Mouse (Mus musculus): ENCODE measurements around the gene Slc16a5. TPM values are rescaled to one million over a fixed set of nuclear protein-coding genes. Genes with fewer than 3 reads are reported as not detected.

Slc16a5 gene
- polyA plus RNA-seq, 1 experiment = 0.10 TPM

DNA sequence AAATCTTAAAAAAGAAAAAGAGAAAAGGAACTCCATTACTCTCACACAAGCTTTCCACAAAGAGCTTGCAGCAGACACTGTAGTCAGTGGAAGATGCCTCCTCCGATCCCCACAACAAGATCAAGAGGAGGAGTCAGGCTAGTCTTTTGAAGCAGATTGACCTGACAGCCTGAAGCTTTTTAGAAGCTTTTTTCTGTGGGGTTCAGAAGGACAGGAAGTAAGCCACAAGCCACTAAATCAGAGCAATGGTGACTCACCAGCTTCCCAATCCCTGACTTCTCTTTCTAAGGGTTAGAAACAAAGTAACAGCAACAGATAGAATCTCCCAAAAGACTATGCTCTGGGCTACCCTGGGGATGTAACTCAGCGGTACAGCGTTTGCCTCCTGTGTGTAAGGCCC lies 22.9 kb upstream of the Slc16a5 start:
- Histone ChIP-seq H3K27me3 (ENCODE audit: control insufficient read depth, insufficient read depth, insufficient read length) (no peaks in the 10 kb centered on the region), H3K4me2 (ENCODE audit: low read depth) (no peak overlapping the region), H3K36me3 (ENCODE audit: control insufficient read depth, insufficient read depth) (no peaks in the 10 kb centered on the region), H3K4me3 (no peak overlapping the region), H3ac (ENCODE audit: control insufficient read depth, insufficient read length) (no peak overlapping the region), H3K79me2 (ENCODE audit: control insufficient read depth, insufficient read depth) (no peaks in the 10 kb centered on the region)
- no peak for TF ChIP-seq REST (IDR thresholded peaks at IDR 0.05; ENCODE audit: insufficient read depth, insufficient read length)

DNA sequence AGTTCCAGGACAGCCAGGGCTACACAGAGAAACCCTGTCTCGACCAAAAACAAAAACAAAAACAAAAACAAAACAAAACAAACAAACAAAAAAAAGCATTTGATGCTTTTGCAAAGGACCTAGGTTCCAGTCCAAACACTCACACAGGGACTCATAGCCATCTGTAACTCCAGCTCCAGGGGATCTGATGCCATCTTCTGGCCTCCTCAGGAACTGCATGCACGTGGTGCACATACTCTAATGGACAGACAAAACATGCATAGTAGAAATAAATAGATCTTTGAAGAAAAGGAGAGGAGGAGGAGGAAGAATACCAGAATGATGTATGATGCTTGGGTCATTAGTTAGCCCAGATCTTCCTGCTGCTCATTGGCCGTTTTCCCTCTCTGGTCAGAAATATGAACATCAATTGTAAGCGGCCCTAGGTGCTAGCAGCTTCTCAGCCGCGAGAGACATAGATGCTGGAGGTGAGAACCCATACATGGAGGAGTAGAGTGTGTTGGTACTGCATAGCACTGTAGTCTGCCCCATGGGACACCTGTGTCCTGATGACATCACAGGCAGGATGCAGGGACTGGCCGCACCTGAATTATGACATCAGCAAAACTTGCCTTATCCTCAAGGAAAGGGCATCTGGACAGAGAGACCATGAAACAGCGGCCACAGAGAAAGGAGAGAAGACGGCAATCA lies 22.2 kb upstream of the Slc16a5 start, which contains the start of gene Trim80:
Gene Trim80, plus strand, starts transcription at position 640 of the 690 bp plus-strand sequence.
- Histone ChIP-seq H3K4me2 (ENCODE audit: low read depth) (no peak within 1 kb of the TSS), H3K79me2 (ENCODE audit: control insufficient read depth, insufficient read depth) (no peaks in the 10 kb centered on the region), H3K36me3 (ENCODE audit: control insufficient read depth, insufficient read depth) (no peaks in the 10 kb centered on the region), H3ac (ENCODE audit: control insufficient read depth, insufficient read length) (no peak within 1 kb of the TSS), H3K4me3 (no peak within 1 kb of the TSS), H3K27me3 (ENCODE audit: control insufficient read depth, insufficient read depth, insufficient read length) (no peaks in the 10 kb centered on the region)
- TF ChIP-seq E2F4 (IDR thresholded peaks at IDR 0.05; ENCODE audit: insufficient read depth) (no peak), REST (IDR thresholded peaks at IDR 0.05; ENCODE audit: insufficient read depth, insufficient read length) (no peak), USF1 (IDR thresholded peaks at IDR 0.05; ENCODE audit: low read depth) (no peak), TCF12 (IDR thresholded peaks at IDR 0.05; ENCODE audit: insufficient read depth, poor library complexity, severe bottlenecking) (no peak), POLR2A (IDR thresholded peaks at IDR 0.05; ENCODE audit: insufficient read length, low read depth) (no peak), CEBPB (IDR thresholded peaks at IDR 0.05; ENCODE audit: insufficient read depth, poor library complexity, severe bottlenecking) (no peak), MYOD1 (IDR thresholded peaks at IDR 0.05; ENCODE audit: control insufficient read depth in 1 of 3, insufficient read length in 2 of 3, low read depth in 2 of 3) (no peak), TCF3 (IDR thresholded peaks at IDR 0.05; ENCODE audit: insufficient read length, low read depth) (no peak)

DNA sequence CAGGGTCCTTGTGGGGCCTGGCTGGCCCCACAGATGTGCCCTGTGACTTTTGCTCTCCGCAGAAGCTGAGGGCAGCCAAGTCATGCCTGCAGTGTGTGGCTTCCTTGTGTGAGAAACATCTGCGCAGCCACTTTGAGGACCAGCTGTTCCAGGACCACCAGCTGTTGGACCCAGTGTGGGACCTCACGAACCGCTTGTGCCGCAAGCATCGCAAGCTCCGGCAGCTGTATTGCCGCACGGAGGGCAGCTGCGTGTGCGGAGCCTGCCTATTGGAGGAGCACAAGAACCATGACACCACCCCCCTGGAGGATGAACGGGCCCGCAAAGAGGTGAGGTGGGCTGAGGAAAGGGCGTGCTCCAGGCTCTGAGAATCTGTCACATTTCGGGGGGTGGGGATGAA lies 20.9 kb upstream of the Slc16a5 start:
- Histone ChIP-seq H3K4me3 (no peak overlapping the region), H3K36me3 (ENCODE audit: control insufficient read depth, insufficient read depth) (no peaks in the 10 kb centered on the region), H3ac (ENCODE audit: control insufficient read depth, insufficient read length) (no peak overlapping the region), H3K27me3 (ENCODE audit: control insufficient read depth, insufficient read depth, insufficient read length) (no peaks in the 10 kb centered on the region), H3K79me2 (ENCODE audit: control insufficient read depth, insufficient read depth) (no peaks in the 10 kb centered on the region), H3K4me2 (ENCODE audit: low read depth) (no peak overlapping the region)
- no peak for TF ChIP-seq E2F4 (IDR thresholded peaks at IDR 0.05; ENCODE audit: insufficient read depth)
- no peak for TF ChIP-seq MAX (IDR thresholded peaks at IDR 0.05; ENCODE audit: low read depth)
- no peak for TF ChIP-seq POLR2A (IDR thresholded peaks at IDR 0.05; ENCODE audit: insufficient read length, low read depth)
- TF ChIP-seq TCF12 (IDR thresholded peaks at IDR 0.05; ENCODE audit: insufficient read depth, poor library complexity, severe bottlenecking) = no peak
- no peak for TF ChIP-seq CEBPB (IDR thresholded peaks at IDR 0.05; ENCODE audit: insufficient read depth, poor library complexity, severe bottlenecking)
- TF ChIP-seq MYOD1 (IDR thresholded peaks at IDR 0.05; ENCODE audit: control insufficient read depth in 1 of 3, insufficient read length in 2 of 3, low read depth in 2 of 3) = no peak
- no peak for TF ChIP-seq SRF (IDR thresholded peaks at IDR 0.05; ENCODE audit: control insufficient read depth, insufficient read length, low read depth)
- no peak for TF ChIP-seq TCF3 (IDR thresholded peaks at IDR 0.05; ENCODE audit: insufficient read length, low read depth)
- TF ChIP-seq USF1 (IDR thresholded peaks at IDR 0.05; ENCODE audit: low read depth) = no peak
- no peak for TF ChIP-seq REST (IDR thresholded peaks at IDR 0.05; ENCODE audit: insufficient read depth, insufficient read length)
- TF ChIP-seq POLR2AphosphoS2 (IDR thresholded peaks at IDR 0.05; ENCODE audit: insufficient read length, low read depth) = no peak
- TF ChIP-seq MYOG (IDR thresholded peaks at IDR 0.05; ENCODE audit: control insufficient read depth in 1 of 3, insufficient read depth in 1 of 3, insufficient read length in 2 of 3, low read depth in 2 of 3) = no peak

DNA sequence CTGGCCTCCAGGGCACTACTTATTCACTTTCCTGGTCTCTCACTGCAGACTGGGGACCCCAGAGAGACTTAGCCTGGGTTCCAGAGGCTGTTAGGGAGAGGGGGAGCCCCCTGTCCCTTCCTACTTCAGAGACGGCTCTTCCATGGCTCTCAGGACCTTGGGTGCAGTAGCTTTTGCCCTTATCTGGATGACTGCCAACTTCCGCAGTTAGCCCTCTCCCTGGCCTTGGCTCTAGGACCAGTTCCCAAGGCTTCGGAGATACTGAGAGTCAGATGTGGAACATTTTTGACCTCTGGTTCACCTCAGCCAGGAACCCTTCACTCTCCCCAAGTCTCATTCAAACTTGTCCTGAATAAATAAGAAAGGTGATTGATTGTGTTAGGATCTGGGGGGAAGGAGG lies 15.4 kb upstream of the Slc16a5 start:
- H3K27me3 ChIP-seq (ENCODE audit: control insufficient read depth, insufficient read depth, insufficient read length) = peaks cover 19% of the 10 kb centered on the region
- H3K79me2 ChIP-seq (ENCODE audit: control insufficient read depth, insufficient read depth) = no peaks in the 10 kb centered on the region
- H3K36me3 ChIP-seq (ENCODE audit: control insufficient read depth, insufficient read depth) = no peaks in the 10 kb centered on the region
- no peak overlapping the region for H3K4me3 ChIP-seq
- H3ac ChIP-seq (ENCODE audit: control insufficient read depth, insufficient read length) = no peak overlapping the region
- no peak for TF ChIP-seq CEBPB (IDR thresholded peaks at IDR 0.05; ENCODE audit: insufficient read depth, poor library complexity, severe bottlenecking)
- TF ChIP-seq TCF12 (IDR thresholded peaks at IDR 0.05; ENCODE audit: insufficient read depth, poor library complexity, severe bottlenecking) = no peak
- TF ChIP-seq USF1 (IDR thresholded peaks at IDR 0.05; ENCODE audit: low read depth) = no peak
- TF ChIP-seq MYOD1 (IDR thresholded peaks at IDR 0.05; ENCODE audit: control insufficient read depth in 1 of 3, insufficient read length in 2 of 3, low read depth in 2 of 3) = no peak
- no peak for TF ChIP-seq E2F4 (IDR thresholded peaks at IDR 0.05; ENCODE audit: insufficient read depth)
- TF ChIP-seq POLR2AphosphoS2 (IDR thresholded peaks at IDR 0.05; ENCODE audit: insufficient read length, low read depth) = no peak
- no peak for TF ChIP-seq MYOG (IDR thresholded peaks at IDR 0.05; ENCODE audit: control insufficient read depth in 1 of 3, insufficient read depth in 1 of 3, insufficient read length in 2 of 3, low read depth in 2 of 3)
- TF ChIP-seq SRF (IDR thresholded peaks at IDR 0.05; ENCODE audit: control insufficient read depth, insufficient read length, low read depth) = no peak
- no peak for TF ChIP-seq REST (IDR thresholded peaks at IDR 0.05; ENCODE audit: insufficient read depth, insufficient read length)
- no peak for TF ChIP-seq MAX (IDR thresholded peaks at IDR 0.05; ENCODE audit: low read depth)
- no peak for TF ChIP-seq POLR2A (IDR thresholded peaks at IDR 0.05; ENCODE audit: insufficient read length, low read depth)
- TF ChIP-seq TCF3 (IDR thresholded peaks at IDR 0.05; ENCODE audit: insufficient read length, low read depth) = no peak
- no peak overlapping the region for H3K4me2 ChIP-seq (ENCODE audit: low read depth)

DNA sequence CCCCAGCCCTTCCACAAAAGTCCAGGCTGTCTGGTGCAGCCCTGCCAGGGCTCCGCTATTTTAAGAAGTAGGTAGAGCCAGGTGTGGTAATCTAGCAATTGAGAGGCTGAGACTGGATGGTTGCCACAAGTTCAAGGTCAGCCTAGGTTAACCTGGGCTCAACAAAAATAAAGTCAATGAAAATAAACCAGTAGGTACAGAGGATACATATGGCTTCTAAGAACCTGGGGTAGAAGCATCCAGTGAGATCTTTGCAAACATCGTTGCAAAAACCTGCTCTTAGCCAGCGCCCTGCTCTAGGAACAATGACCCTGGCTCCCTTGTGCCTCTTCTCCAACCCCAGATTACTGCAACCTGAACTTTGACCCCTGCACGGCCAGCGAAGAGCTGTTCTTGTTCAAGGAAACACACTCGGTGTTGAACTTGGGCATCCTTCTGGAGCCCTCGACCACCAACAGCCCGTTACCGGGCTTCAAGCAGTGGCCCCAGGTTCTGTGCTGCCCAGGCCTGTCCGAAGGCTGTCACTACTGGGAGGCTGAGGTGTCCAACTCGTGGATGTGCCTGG lies 14.9 kb upstream of the Slc16a5 start:
- Histone ChIP-seq H3K79me2 (ENCODE audit: control insufficient read depth, insufficient read depth) (no peaks in the 10 kb centered on the region), H3K4me2 (ENCODE audit: low read depth) (no peak overlapping the region), H3K36me3 (ENCODE audit: control insufficient read depth, insufficient read depth) (no peaks in the 10 kb centered on the region), H3K27me3 (ENCODE audit: control insufficient read depth, insufficient read depth, insufficient read length) (peaks cover 19% of the 10 kb centered on the region), H3K4me3 (no peak overlapping the region), H3ac (ENCODE audit: control insufficient read depth, insufficient read length) (no peak overlapping the region)
- no peak for TF ChIP-seq SRF (IDR thresholded peaks at IDR 0.05; ENCODE audit: control insufficient read depth, insufficient read length, low read depth)
- no peak for TF ChIP-seq E2F4 (IDR thresholded peaks at IDR 0.05; ENCODE audit: insufficient read depth)
- no peak for TF ChIP-seq POLR2A (IDR thresholded peaks at IDR 0.05; ENCODE audit: insufficient read length, low read depth)
- TF ChIP-seq MAX (IDR thresholded peaks at IDR 0.05; ENCODE audit: low read depth) = no peak
- TF ChIP-seq POLR2AphosphoS2 (IDR thresholded peaks at IDR 0.05; ENCODE audit: insufficient read length, low read depth) = no peak
- TF ChIP-seq TCF3 (IDR thresholded peaks at IDR 0.05; ENCODE audit: insufficient read length, low read depth) = no peak
- no peak for TF ChIP-seq MYOD1 (IDR thresholded peaks at IDR 0.05; ENCODE audit: control insufficient read depth in 1 of 3, insufficient read length in 2 of 3, low read depth in 2 of 3)
- TF ChIP-seq CEBPB (IDR thresholded peaks at IDR 0.05; ENCODE audit: insufficient read depth, poor library complexity, severe bottlenecking) = no peak
- TF ChIP-seq MYOG (IDR thresholded peaks at IDR 0.05; ENCODE audit: control insufficient read depth in 1 of 3, insufficient read depth in 1 of 3, insufficient read length in 2 of 3, low read depth in 2 of 3) = no peak
- TF ChIP-seq USF1 (IDR thresholded peaks at IDR 0.05; ENCODE audit: low read depth) = no peak
- no peak for TF ChIP-seq REST (IDR thresholded peaks at IDR 0.05; ENCODE audit: insufficient read depth, insufficient read length)
- no peak for TF ChIP-seq TCF12 (IDR thresholded peaks at IDR 0.05; ENCODE audit: insufficient read depth, poor library complexity, severe bottlenecking)

All from myocyte (in vitro differentiated cells).